Comparison of ENCODE assay signal across 8 mouse cellular contexts in the genomic region with DNA sequence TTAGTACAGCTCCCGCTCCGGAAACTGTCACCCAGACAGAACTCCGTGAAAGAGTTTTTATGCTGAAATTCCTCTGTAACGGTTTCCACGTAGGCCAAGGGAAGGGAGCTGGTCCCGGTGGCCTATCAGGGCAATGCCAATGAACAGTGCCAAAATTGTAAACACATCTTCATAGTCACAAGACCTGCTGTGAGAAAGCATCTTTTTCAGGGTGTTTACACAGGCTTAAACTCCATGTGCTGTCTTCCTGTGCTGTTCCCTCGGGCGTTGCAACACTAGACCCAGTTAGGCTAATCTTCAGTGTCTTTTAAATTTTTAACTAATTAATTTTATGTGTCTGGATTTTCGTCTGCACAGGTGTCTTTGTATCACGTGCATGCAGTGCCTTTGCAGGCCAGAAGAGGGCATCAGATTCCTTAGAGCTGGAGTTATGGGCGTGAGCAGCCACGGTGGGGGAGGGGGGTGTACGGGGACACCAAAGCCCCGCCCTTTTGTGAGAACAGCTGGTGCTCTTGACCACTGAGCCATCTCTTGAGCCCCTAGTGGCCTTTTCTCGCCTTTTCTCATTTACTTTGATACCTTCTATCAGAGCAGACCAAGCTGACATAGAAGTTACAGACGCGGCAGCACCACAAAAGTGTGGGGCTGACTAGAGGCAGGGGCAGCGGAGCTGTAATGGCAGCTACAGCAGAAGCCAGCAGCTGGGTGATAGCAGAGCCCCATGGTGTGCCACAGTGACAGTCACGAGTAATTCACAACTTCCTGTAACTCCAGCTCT. TPM values are rescaled to one million over a fixed set of nuclear protein-coding genes. Genes with fewer than 3 reads are reported as not detected.
DNase-seq lines count a peak whose midpoint lies in the region; ATAC-seq lines count a peak whose summit lies in the region.

No protein-coding gene starts in this region.

- peak overlapping the region; percentile 50 for H3K4me2 ChIP-seq in hindbrain, embryonic 15.5 days

- DNase-seq in Muller cell, postnatal 12 days (ENCODE audit: inconsistent ontology term): peak; percentile 86
- DNase-seq in cerebellum, adult 9-10 months: peak; percentile 49
- DNase-seq in frontal cortex, postnatal 14 days (ENCODE audit: low spot score in 2 of 2): peak; percentile 28 to 51
- peak; percentile 42 to 62 for DNase-seq in left cerebral cortex, adult 18-20 months (ENCODE audit: low spot score in 2 of 2)
- DNase-seq in lung, postnatal 4 days: peak; percentile 80 to 83
- DNase-seq in retina, postnatal 7 days (ENCODE audit: low read depth, low spot score): peak; percentile 76
- DNase-seq in urinary bladder, adult 18-20 months (ENCODE audit: low spot score in 2 of 2): peak; percentile 36 to 45

- no peak overlapping the region for H3K9ac ChIP-seq in hindbrain, embryonic 15.5 days

- 24% methylated on average over 19 of the region's 19 CpGs for whole genome bisulfite sequencing in hindbrain, embryonic 15.5 days

- no peaks in the 10 kb centered on the region for H3K36me3 ChIP-seq in hindbrain, embryonic 15.5 days

- no peaks in the 10 kb centered on the region for H3K9me3 ChIP-seq in hindbrain, embryonic 15.5 days

- no peak overlapping the region for H3K27ac ChIP-seq in hindbrain, embryonic 15.5 days (replicated peaks)

- H3K27me3 ChIP-seq in hindbrain, embryonic 15.5 days: no peaks in the 10 kb centered on the region

- ATAC-seq in hindbrain, embryonic 15.5 days (ENCODE audit: low FRiP score, low read depth): peak; percentile 71

- peak overlapping the region; percentile 33 for H3K4me3 ChIP-seq in hindbrain, embryonic 15.5 days

- peaks cover 9% of the 10 kb centered on the region for H3K4me1 ChIP-seq in hindbrain, embryonic 15.5 days (replicated peaks)

RNA-seq across cellular contexts. Expression of gene Wfdc11, which starts 5.2 kb away (rescaled TPM):
- not detected in 2 replicates for polyA plus RNA-seq in hindbrain, embryonic 15.5 days (2015; fragmentation: Nextera tagmentation; extraction: Ambion mirVana)
- not detected for total RNA-seq in left cerebral cortex, adult 18-20 months (2021)

RNA-seq across cellular contexts. Expression of gene Wfdc13, which starts 5.9 kb away (rescaled TPM):
- polyA plus RNA-seq in hindbrain, embryonic 15.5 days (2015; fragmentation: Nextera tagmentation; extraction: Ambion mirVana): not detected in 2 replicates
- not detected for total RNA-seq in left cerebral cortex, adult 18-20 months (2021)

RNA-seq across cellular contexts. Expression of gene Spint4, which starts 19.3 kb away (rescaled TPM):
- not detected in 2 replicates for polyA plus RNA-seq in hindbrain, embryonic 15.5 days (2015; fragmentation: Nextera tagmentation; extraction: Ambion mirVana)
- total RNA-seq in left cerebral cortex, adult 18-20 months (2021): not detected

RNA-seq across cellular contexts. Expression of gene Wfdc9, which starts 22.7 kb away (rescaled TPM):
- not detected in 2 replicates for polyA plus RNA-seq in hindbrain, embryonic 15.5 days (2015; fragmentation: Nextera tagmentation; extraction: Ambion mirVana)
- total RNA-seq in left cerebral cortex, adult 18-20 months (2021): not detected

RNA-seq across cellular contexts. Expression of gene Wfdc10, which starts 23.2 kb away (rescaled TPM):
- not detected in 2 replicates for polyA plus RNA-seq in hindbrain, embryonic 15.5 days (2015; fragmentation: Nextera tagmentation; extraction: Ambion mirVana)
- total RNA-seq in left cerebral cortex, adult 18-20 months (2021): not detected
